Mouse (Mus musculus) right cerebral cortex, postnatal 25 days (tissue): ENCODE data around the gene Disc1.

Experiments used
- DNase-seq: peaks from one replicate; pipeline ENCODE4 v3.0.0; 2022

The Disc1 gene

DNA sequence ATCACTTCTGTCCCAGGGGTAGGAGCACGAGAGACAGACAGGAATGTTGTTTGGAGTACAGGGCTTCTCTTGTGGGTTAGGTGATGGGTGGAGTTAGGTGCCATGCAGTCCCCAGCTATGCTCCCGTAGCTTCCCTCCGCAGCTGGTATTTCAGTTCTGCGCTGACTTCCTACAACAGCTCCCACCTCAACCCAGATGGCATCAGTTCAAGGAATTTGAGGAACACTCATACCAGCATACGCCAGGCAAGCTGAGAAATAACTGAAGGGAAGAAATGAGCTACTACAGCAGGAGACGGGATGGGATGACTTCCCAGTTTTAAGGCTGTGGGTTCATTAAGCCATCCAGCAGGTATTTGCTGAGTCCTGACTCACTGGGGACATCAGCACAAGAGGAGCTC lies 76.8 kb downstream of the Disc1 start:
- peak; percentile 40 for DNase-seq

DNA sequence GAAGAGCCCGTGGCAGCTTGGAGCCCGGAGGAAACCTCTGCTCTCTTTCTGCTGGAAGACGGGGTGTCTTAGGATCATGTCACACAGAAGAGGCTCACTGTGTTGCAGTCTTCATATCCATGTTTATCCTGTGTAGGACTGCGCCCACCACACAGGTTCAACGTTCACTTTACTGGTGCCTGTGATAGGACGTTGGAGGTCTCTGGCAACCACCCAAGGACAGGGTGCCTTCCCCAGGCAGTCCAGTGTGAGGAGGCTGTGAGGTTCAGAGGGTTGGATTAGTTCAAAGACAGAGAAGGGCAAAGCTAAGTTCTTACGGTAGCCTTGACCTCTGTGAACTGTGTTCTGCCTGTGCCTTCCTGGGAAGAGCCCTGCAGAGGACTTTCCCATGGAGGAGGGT lies 77.3 kb downstream of the Disc1 start:
- DNase-seq, result no peak

- peak; percentile 43 for DNase-seq
These were observed 79.7 kb downstream of the Disc1 start for GRCm38 (mm10) chr8:125133685-125134114.

DNA sequence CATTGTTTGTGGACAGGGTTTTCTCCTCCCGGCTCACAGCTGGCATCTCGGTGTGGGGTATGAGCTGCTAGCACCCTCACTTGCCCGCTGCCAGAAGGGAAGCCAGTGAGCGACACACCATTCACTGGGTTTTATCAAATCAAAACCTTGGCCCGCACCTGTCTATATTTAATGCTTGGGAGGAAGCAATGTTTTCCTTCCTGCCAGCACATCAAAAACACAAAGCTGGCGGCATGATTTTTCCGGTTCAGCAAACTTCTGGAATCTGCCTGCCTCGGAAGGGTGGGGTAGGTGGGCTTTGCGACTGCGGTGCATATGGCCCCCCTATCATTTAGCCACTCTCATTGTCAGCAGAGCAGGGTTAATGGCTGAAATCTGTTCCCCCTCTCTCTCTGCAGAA lies 80.9 kb downstream of the Disc1 start:
- DNase-seq, result no peak

DNA sequence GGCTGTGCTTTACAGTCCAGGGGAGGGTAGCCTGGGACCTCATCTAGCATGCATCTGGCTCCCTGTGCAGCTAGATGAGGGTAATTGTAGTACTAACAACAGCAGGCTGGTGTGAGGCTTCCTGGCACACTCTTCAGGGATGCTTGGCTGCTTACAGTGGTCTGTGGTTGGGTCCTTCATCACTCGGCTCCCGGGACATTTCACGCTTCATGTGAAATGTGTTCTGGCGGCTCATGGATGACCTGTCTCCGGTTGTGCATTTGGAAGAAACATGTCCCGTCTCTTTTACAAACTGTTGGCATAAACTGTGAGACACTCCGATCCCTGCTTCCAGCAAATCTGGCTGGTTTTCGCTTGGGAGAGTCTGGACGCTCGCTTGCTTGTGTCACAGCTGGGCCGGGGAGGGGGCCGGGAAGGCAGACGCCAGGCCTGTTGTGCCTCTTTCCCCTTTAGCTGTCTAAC lies 85.7 kb downstream of the Disc1 start:
- DNase-seq, result no peak

- no peak for DNase-seq
These were observed 87.0 kb downstream of the Disc1 start for GRCm38 (mm10) chr8:125140965-125141364.

GRCm38 (mm10) chr8:125156863-125157640 lies 103.1 kb downstream of the Disc1 start:
- DNase-seq, result no peak

DNA sequence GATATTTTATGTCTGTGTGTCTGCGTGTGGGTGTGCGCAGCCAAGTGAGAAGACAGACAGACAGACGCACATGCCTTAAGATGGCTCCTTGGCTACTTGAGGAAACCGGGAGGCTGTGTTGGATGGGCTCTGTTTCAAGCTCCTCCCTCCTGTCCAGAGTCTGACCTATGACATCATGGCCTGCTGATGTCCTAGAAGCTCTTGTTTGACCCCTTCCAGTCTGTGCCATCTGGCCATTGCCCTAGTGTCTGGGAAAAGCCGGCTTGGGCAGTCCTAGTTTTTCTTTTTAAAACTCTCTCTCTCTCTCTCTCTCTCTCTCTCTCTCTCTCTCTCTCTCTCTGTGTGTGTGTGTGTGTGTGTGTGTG lies 103.6 kb downstream of the Disc1 start:
- no peak for DNase-seq

GRCm38 (mm10) chr8:125159387-125159786 lies 105.4 kb downstream of the Disc1 start:
- DNase-seq, result no peak

DNA sequence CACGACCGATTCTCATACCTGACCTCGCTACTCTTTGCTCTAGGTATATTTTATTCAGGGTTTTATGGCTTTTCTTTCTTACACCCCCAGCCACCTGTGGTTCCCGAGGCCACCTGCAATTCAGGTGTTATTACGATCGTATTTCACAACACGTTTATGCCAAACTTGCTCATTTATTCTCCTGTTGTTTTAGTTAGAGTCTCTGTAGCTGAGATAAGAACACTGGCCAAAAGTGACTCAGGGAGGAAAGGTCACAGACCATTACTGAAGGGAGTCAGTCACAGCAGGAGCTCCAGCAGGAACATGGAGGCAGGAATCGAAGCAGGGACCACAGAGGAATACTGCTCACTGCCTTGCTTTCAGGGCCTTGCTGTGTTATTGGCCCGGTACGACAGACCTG lies 109.5 kb downstream of the Disc1 start:
- DNase-seq, result no peak

- DNase-seq, result no peak
These were observed 109.9 kb downstream of the Disc1 start for GRCm38 (mm10) chr8:125163906-125164305.

- no peak for DNase-seq
These were observed 111.8 kb downstream of the Disc1 start for GRCm38 (mm10) chr8:125165505-125166446.

DNA sequence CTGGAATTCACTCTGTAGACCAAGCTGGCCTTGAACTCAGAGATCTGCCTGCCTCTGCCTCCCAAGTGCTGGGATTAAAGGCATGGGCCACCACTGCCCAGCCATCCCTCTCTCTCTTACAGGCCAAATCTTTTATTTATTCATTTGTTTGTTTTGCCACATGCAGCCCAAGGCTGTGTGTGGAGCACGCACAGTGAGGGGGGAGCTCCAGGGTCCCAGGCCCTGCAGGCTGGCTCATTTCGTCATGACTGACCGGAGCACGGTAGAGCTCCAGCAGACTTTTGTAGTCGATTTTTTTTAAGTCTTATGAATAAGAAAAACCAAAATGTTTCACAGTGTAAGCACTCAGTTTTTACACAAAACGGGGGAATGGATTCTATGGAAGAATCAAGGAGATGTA lies 112.5 kb downstream of the Disc1 start:
- no peak for DNase-seq

GRCm38 (mm10) chr8:125166988-125167387 lies 113.0 kb downstream of the Disc1 start:
- no peak for DNase-seq

DNA sequence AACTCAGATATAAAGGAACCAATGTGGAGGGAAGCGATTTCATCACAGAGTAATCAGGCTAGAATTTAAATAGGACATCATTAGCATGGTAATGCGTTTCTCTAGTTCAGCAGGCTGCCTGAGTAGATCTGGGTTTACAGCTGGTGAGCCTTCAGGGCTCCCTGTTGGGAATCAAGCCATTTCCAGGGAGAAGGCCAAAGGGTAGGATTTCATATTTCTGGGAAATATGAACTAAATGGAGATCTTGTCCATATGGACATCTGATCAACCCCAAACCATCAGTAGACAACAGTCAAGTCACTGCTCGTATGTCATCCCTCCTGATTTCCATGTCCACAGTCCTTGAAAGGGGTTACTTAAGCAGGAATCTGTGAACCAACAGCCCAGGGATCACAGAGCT lies 115.6 kb downstream of the Disc1 start:
- DNase-seq, result no peak

DNA sequence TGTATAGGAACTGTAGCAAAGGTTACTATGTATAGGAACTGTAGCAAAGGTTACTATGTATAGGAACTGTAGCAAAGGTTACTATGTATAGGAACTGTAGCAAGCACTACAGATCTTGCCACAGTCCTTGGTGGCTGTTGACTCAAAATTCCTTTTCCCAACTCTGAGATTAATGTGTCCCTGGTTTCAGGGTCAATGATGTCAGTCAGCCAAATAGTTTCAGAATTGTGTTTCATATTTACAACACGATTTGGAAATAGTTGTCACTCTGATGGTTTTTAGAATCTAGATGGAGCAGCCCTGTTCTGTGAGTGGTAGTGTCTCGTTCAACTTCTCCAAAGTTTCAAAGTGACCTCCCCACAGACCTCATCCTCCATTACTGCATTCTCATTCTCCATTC lies 117.5 kb downstream of the Disc1 start:
- no peak for DNase-seq

GRCm38 (mm10) chr8:125174237-125174636 lies 120.2 kb downstream of the Disc1 start:
- no peak for DNase-seq

DNA sequence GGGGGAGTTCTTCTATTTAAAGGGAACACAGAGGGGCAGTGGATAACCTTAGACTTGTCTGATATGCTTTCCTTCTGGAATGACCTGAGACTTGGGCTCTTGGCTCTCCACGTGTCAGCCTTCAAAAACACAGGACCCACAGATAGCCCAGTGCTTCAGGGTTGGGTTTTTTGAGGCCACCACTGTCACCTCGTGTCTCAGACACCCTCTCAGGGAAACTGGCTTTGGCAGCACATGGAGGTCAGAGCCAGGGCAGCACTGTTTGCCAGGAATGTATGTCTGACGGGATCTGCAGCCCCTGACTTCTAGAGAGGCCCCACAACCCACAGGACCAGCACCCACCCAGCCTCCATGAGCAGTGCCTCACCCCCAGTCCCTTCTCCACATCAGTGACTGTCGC lies 120.9 kb downstream of the Disc1 start:
- DNase-seq, result no peak

GRCm38 (mm10) chr8:125175661-125176060 lies 121.7 kb downstream of the Disc1 start:
- no peak for DNase-seq

GRCm38 (mm10) chr8:125177091-125177490 lies 123.1 kb downstream of the Disc1 start:
- DNase-seq, result no peak

DNA sequence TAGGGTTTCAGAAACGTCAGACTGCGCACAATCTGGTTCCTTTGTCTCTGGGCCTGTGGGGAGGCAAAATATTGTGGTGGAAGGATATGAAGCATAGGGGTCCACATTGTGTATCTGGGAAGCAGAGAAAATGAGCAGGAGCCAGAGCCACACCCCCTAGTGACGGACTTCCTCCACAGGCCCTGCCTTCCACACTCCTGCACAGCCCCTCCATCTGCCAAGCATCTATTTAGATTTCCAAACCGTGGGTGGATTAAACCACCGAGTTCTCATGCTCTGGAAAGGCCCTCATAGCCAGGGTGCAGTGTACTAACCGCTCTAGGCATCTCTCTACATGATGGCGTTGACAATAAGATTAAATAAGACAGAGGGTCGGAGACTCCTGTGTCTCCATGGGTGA lies 124.0 kb downstream of the Disc1 start:
- no peak for DNase-seq

- DNase-seq, result peak; percentile 73
These were observed 129.8 kb downstream of the Disc1 start for GRCm38 (mm10) chr8:125183548-125184451.

DNA sequence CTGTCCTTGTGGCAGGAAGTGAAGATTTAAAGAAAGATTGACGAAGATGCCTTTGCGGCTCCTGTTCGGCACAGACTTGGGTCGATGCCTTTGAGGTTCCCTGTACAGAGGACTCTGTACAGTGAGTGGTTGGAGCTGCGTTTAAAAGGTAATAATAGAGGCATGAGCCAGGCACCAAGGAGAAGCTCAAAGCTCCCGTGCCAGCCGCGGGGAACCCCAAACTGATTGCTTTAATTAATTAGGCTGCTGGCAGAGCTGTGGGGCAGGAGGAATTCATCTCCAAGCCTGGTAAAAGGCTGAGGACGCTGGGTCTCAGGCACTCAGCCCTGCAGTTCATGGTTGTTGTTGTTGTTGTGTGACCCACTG lies 130.4 kb downstream of the Disc1 start:
- DNase-seq, result no peak
